Mouse (Mus musculus) hindbrain, embryonic 10.5 days (tissue): ENCODE measurements around the gene Slc15a3. TPM values are rescaled to one million over a fixed set of nuclear protein-coding genes. Genes with fewer than 3 reads are reported as not detected.

ENCODE experiments used
- DNase-seq: peaks from one replicate; pipeline ENCODE4 v3.0.0-alpha.2; 2017; ENCODE audit warnings: low spot score
- H3K27ac ChIP-seq: fragments of 300-500 bp; sonication (generic); 2 replicates; pipeline ENCODE4 v1.5.1; 2016; ENCODE audit warnings: mild to moderate bottlenecking, moderate library complexity
- H3K27me3 ChIP-seq: fragments of 300-500 bp; sonication (generic); 2 replicates; pipeline ENCODE4 v1.6.1; 2016; ENCODE audit warnings: mild to moderate bottlenecking; ENCODE audit not compliant: poor library complexity, insufficient read depth, severe bottlenecking
- H3K36me3 ChIP-seq: fragments of 300-500 bp; sonication (generic); 2 replicates; pipeline ENCODE4 v1.6.1; 2016; ENCODE audit warnings: mild to moderate bottlenecking, moderate library complexity
- H3K4me1 ChIP-seq: fragments of 300-500 bp; sonication (generic); replicated peaks from 2 replicates; pipeline ENCODE4 v1.6.1; 2016; ENCODE audit warnings: mild to moderate bottlenecking
- H3K4me3 ChIP-seq: fragments of 300-500 bp; sonication (generic); 2 replicates; pipeline ENCODE4 v1.5.1; 2016; ENCODE audit warnings: mild to moderate bottlenecking, moderate library complexity
- H3K9me3 ChIP-seq: fragments of 300-500 bp; sonication (generic); 2 replicates; pipeline ENCODE4 v1.6.1; 2016; ENCODE audit warnings: mild to moderate bottlenecking, moderate library complexity
- WGBS: fragments of 180-500 bp; shearing (Covaris S2); methylation state at CpG from one replicate; pipeline ENCODE4 v1.1.7; 2016; 5-methylcytosine and 5-hydroxymethylcytosine counted together
- polyA plus RNA-seq: library from polyadenylated mRNA; unstranded; fragments of >200 nt; fragmentation: Nextera tagmentation; extraction: Ambion mirVana; gene quantifications from 2 replicates; pipeline ENCODE4 v1.2.1, GENCODE M21; 2016

The Slc15a3 gene
- polyA plus RNA-seq, 1 experiment from 2014 or later: 0.93 TPM

DNA sequence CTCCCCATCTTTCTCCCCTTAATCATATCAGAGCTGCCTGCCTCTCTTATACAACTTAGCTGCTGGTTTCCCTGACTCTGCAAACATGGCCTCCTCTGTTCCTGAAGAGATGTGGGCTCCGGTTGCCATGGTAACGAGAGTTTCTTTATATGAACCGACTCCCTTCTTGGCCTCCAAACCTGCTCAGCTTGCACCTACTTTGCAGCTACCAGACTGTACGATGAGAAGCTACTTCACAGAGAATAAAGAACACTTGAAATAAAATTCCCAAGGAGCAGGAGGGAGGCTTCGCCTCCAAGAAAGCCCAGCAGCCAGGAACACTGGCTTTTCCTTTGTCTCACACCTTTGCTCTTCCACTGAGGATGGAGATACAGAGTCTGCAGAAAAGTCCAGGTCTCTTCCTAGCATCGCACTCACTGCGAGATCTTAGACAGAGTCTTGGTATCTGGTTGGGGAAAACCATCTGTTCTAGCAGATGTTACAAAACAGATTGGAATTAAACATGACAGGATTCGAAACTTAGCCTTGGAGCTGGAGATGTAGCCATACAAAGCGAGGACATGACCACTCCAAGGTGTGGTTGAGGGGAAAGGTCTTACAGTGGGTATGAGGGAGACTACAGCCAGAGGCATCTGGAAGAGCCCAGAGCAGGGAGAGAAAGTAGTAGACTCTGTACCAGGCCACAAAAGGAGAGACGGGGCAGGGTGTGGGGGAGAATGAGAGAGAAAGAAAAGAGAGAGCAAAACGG lies 29.9 kb upstream of the Slc15a3 start:
- Histone ChIP-seq H3K27me3 (no peaks in the 10 kb centered on the region), H3K36me3 (no peaks in the 10 kb centered on the region), H3K4me1 (peaks cover 8% of the 10 kb centered on the region; the same call in 1 of the 2 replicates), H3K27ac (no peak overlapping the region), H3K4me3 (no peak overlapping the region), H3K9me3 (no peaks in the 10 kb centered on the region)
- WGBS: 77% methylated on average over 11 of the region's 11 CpGs
- no peak for DNase-seq

GRCm38 (mm10) chr19:10810176-10810492 lies 29.4 kb upstream of the Slc15a3 start:
- Histone ChIP-seq H3K4me3 (no peak overlapping the region), H3K9me3 (no peaks in the 10 kb centered on the region), H3K36me3 (no peaks in the 10 kb centered on the region), H3K27me3 (no peaks in the 10 kb centered on the region), H3K27ac (no peak overlapping the region), H3K4me1 (peaks cover 8% of the 10 kb centered on the region; the same call in 1 of the 2 replicates)
- whole genome bisulfite sequencing: 52% methylated on average over 4 of the region's 4 CpGs
- no peak for DNase-seq

GRCm38 (mm10) chr19:10811471-10811870 lies 28.1 kb upstream of the Slc15a3 start:
- Histone ChIP-seq H3K4me1 (peaks cover 8% of the 10 kb centered on the region; the same call in 1 of the 2 replicates), H3K36me3 (no peaks in the 10 kb centered on the region), H3K4me3 (no peak overlapping the region), H3K27ac (no peak overlapping the region), H3K9me3 (no peaks in the 10 kb centered on the region), H3K27me3 (no peaks in the 10 kb centered on the region)
- no peak for DNase-seq
- WGBS: 89% methylated on average over 6 of the region's 6 CpGs

GRCm38 (mm10) chr19:10813039-10813438 lies 26.5 kb upstream of the Slc15a3 start:
- Histone ChIP-seq H3K9me3 (no peaks in the 10 kb centered on the region), H3K36me3 (no peaks in the 10 kb centered on the region), H3K27ac (no peak overlapping the region), H3K4me3 (no peak overlapping the region), H3K4me1 (peaks cover 8% of the 10 kb centered on the region; the same call in 1 of the 2 replicates), H3K27me3 (no peaks in the 10 kb centered on the region)
- WGBS: 94% methylated on average over 5 of the region's 5 CpGs
- no peak for DNase-seq

DNA sequence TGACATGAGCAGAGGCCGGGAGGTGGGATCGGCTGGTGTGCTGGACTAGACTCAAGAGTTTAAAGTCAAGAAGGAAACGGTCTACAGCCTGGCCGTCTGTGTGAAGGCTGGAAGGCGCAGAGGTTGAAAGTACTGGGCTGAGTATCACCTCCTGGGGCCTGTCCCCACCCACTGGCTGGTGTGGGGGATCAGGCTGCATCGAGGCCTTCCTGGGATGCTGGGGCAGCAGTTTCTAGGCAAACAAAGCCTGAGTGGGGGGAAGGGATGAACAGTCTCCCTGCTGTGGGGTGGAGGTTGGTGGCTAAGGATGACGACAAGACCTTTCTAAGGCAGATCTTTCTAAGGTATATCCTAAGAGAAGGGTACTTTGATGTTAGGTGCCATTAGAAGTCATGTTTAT lies 25.6 kb upstream of the Slc15a3 start:
- Histone ChIP-seq H3K27ac (no peak overlapping the region), H3K36me3 (no peaks in the 10 kb centered on the region)
- 64% methylated on average over 7 of the region's 7 CpGs for WGBS

DNA sequence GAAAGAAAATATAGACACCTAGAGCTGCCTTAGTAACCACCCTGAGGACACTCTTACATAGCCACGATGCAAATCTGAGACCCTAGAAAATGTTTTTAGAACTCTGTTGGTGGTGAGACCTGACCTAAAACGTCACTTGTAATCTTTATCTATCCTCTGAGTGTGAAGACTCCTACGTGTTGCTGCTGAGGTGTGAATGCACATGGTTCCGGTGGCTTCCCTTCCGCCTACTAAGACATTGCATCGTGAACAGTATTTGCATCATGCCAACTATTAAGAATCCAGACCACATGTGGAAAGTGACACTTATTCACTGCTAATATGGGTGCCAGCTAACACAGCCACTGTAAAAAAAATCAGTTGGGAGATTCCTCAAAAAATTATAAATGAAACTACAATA lies 23.7 kb upstream of the Slc15a3 start:
- DNase-seq: no peak
- Histone ChIP-seq H3K36me3 (no peaks in the 10 kb centered on the region), H3K27ac (no peak overlapping the region), H3K4me1 (peaks cover 3% of the 10 kb centered on the region; the same call in 1 of the 2 replicates), H3K27me3 (no peaks in the 10 kb centered on the region; the same call in 1 of the 2 replicates), H3K9me3 (no peaks in the 10 kb centered on the region), H3K4me3 (no peak overlapping the region)
- 88% methylated on average over 6 of the region's 6 CpGs for WGBS

More for the DNA sequence above, 25.6 kb upstream of the Slc15a3 start:
- Histone ChIP-seq H3K4me1 (peaks cover 11% of the 10 kb centered on the region), H3K27me3 (no peaks in the 10 kb centered on the region; the same call in 1 of the 2 replicates), H3K9me3 (no peaks in the 10 kb centered on the region), H3K4me3 (no peak overlapping the region)
- no peak for DNase-seq

DNA sequence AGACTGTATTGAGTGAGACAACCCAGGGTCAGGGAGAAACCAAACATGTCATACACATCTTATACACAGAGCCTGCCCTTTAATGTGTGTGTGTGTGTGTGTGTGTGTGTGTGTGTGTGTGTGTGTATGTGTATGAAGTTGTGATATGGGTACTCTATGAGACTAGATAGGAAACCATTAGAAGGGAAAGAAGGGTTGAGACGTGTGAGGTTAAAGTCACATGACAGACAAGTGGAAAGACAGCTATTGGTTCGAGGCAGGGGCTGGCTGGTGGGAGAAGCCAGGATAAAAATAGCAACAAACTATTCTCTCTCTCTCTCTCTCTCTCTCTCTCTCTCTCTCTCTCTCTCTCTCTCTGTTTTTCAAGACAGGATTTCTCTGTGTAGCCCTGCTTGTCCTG lies 23.1 kb upstream of the Slc15a3 start:
- no peaks in the 10 kb centered on the region for H3K36me3 ChIP-seq
- H3K4me1 ChIP-seq: peaks cover 3% of the 10 kb centered on the region; the same call in 1 of the 2 replicates
- DNase-seq: no peak
- no peaks in the 10 kb centered on the region; the same call in 1 of the 2 replicates for H3K27me3 ChIP-seq
- no peak overlapping the region for H3K27ac ChIP-seq
- H3K9me3 ChIP-seq: no peaks in the 10 kb centered on the region
- no peak overlapping the region for H3K4me3 ChIP-seq
- WGBS: 84% methylated on average over 2 of the region's 2 CpGs

- no peaks in the 10 kb centered on the region for H3K36me3 ChIP-seq
- no peak for DNase-seq
- H3K4me1 ChIP-seq: peaks cover 3% of the 10 kb centered on the region; the same call in 1 of the 2 replicates
- H3K27ac ChIP-seq: no peak overlapping the region
- WGBS: 46% methylated on average over 17 of the region's 17 CpGs
- no peaks in the 10 kb centered on the region; the same call in 1 of the 2 replicates for H3K27me3 ChIP-seq
- no peaks in the 10 kb centered on the region for H3K9me3 ChIP-seq
- H3K4me3 ChIP-seq: no peak overlapping the region
Observed at GRCm38 (mm10) chr19:10818217-10818946, 21.1 kb upstream of the Slc15a3 start.

GRCm38 (mm10) chr19:10821319-10821718 lies 18.2 kb upstream of the Slc15a3 start:
- H3K4me1 ChIP-seq: peaks cover 9% of the 10 kb centered on the region; the same call in 1 of the 2 replicates
- 59% methylated on average over 7 of the region's 7 CpGs for WGBS
- DNase-seq: no peak
- no peak overlapping the region for H3K4me3 ChIP-seq
- H3K27me3 ChIP-seq: no peaks in the 10 kb centered on the region; the same call in 1 of the 2 replicates
- H3K36me3 ChIP-seq: no peaks in the 10 kb centered on the region
- H3K9me3 ChIP-seq: no peaks in the 10 kb centered on the region
- no peak overlapping the region for H3K27ac ChIP-seq

- no peaks in the 10 kb centered on the region for H3K9me3 ChIP-seq
- WGBS: 96% methylated on average over 4 of the region's 4 CpGs
- no peak for DNase-seq
- H3K4me1 ChIP-seq: peaks cover 9% of the 10 kb centered on the region; the same call in 1 of the 2 replicates
- no peaks in the 10 kb centered on the region; the same call in 1 of the 2 replicates for H3K27me3 ChIP-seq
- H3K4me3 ChIP-seq: no peak overlapping the region
- H3K27ac ChIP-seq: no peak overlapping the region
- H3K36me3 ChIP-seq: no peaks in the 10 kb centered on the region
Observed at GRCm38 (mm10) chr19:10822534-10822933, 17.0 kb upstream of the Slc15a3 start.

GRCm38 (mm10) chr19:10824061-10824460 lies 15.5 kb upstream of the Slc15a3 start:
- Histone ChIP-seq H3K27ac (no peak overlapping the region), H3K4me1 (peaks cover 6% of the 10 kb centered on the region; the same call in 1 of the 2 replicates), H3K4me3 (no peak overlapping the region), H3K27me3 (no peaks in the 10 kb centered on the region; the same call in 1 of the 2 replicates), H3K36me3 (no peaks in the 10 kb centered on the region), H3K9me3 (no peaks in the 10 kb centered on the region)
- WGBS: 91% methylated on average over 7 of the region's 7 CpGs
- no peak for DNase-seq

DNA sequence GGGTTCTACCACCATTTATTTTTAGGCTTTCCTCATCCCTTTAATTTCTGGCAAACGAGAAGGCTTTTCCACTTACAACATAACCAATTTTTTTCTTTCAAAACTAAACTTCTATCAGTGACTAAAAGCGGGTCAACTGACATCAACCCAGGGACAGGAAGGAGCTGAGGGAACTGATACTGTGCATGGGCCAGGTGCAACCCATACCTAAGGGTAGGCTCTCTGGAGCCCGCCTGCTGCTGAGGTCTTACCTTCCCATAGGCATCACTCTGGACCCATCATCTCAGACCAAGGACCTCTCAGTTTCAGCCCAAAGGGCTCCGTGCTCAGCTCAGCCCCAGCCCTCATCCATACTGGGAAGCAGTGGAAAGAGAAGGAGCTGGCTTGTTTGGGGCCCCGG lies 11.2 kb upstream of the Slc15a3 start:
- WGBS: 93% methylated on average over 5 of the region's 5 CpGs
- H3K4me1 ChIP-seq: peaks cover 6% of the 10 kb centered on the region; the same call in 1 of the 2 replicates

More for the DNA sequence above, 11.2 kb upstream of the Slc15a3 start:
- H3K27me3 ChIP-seq: peaks cover under 1% of the 10 kb centered on the region; the same call in 1 of the 2 replicates
- H3K36me3 ChIP-seq: no peaks in the 10 kb centered on the region
- H3K4me3 ChIP-seq: no peak overlapping the region
- no peaks in the 10 kb centered on the region for H3K9me3 ChIP-seq
- no peak overlapping the region for H3K27ac ChIP-seq
- DNase-seq: no peak
